Mouse (Mus musculus): ENCODE data around the gene Ly6g5b.

Gene Ly6g5b

GRCm38 (mm10) chr17:35115046-35116019 lies at the start of gene Ly6g5b:
Ly6g5b (minus strand) TSS chr17:35115428.
- no peak for DNase-seq

GRCm38 (mm10) chr17:35164218-35164567 lies 49.0 kb upstream of the Ly6g5b start:
- peak; percentile 49 for DNase-seq

GRCm38 (mm10) chr17:35163326-35164081 lies 48.3 kb upstream of the Ly6g5b start:
- DNase-seq, result peak; percentile 39

- DNase-seq, result peak; percentile 66
Observed at GRCm38 (mm10) chr17:35162730-35163129, 47.5 kb upstream of the Ly6g5b start.

- no peak for DNase-seq
Observed at GRCm38 (mm10) chr17:35162121-35162520, 46.9 kb upstream of the Ly6g5b start.

GRCm38 (mm10) chr17:35161421-35161820 lies 46.2 kb upstream of the Ly6g5b start:
- no peak for DNase-seq

GRCm38 (mm10) chr17:35159638-35160037 lies 44.4 kb upstream of the Ly6g5b start:
- no peak for DNase-seq

GRCm38 (mm10) chr17:35158850-35159593 lies 43.8 kb upstream of the Ly6g5b start:
- DNase-seq, result no peak

GRCm38 (mm10) chr17:35157661-35158175 lies 42.5 kb upstream of the Ly6g5b start:
- no peak for DNase-seq

- DNase-seq, result no peak
Observed at GRCm38 (mm10) chr17:35157254-35157653, 42.0 kb upstream of the Ly6g5b start.

- no peak for DNase-seq
Observed at GRCm38 (mm10) chr17:35156461-35157200, 41.4 kb upstream of the Ly6g5b start.

- no peak for DNase-seq
Observed at GRCm38 (mm10) chr17:35155451-35155850, 40.2 kb upstream of the Ly6g5b start.

- no peak for DNase-seq
Observed at GRCm38 (mm10) chr17:35154616-35155015, 39.4 kb upstream of the Ly6g5b start.

GRCm38 (mm10) chr17:35153931-35154330 lies 38.7 kb upstream of the Ly6g5b start:
- no peak for DNase-seq

- no peak for DNase-seq
Observed at GRCm38 (mm10) chr17:35153077-35153476, 37.8 kb upstream of the Ly6g5b start.

- DNase-seq, result peak; percentile 62
Observed at GRCm38 (mm10) chr17:35152121-35152520, 36.9 kb upstream of the Ly6g5b start.

- DNase-seq, result no peak
Observed at GRCm38 (mm10) chr17:35147922-35148639, 32.9 kb upstream of the Ly6g5b start.

GRCm38 (mm10) chr17:35147348-35147747 lies 32.1 kb upstream of the Ly6g5b start:
- DNase-seq, result no peak

- DNase-seq, result no peak
Observed at GRCm38 (mm10) chr17:35146139-35146538, 30.9 kb upstream of the Ly6g5b start.

- DNase-seq, result no peak
Observed at GRCm38 (mm10) chr17:35141971-35142370, 26.7 kb upstream of the Ly6g5b start.

GRCm38 (mm10) chr17:35140490-35140996 lies 25.3 kb upstream of the Ly6g5b start:
- DNase-seq, result no peak
